Mouse (Mus musculus) liver, adult 2 months (tissue): ENCODE results near the gene Trank1. TPM values are rescaled to one million over a fixed set of nuclear protein-coding genes. Genes with fewer than 3 reads are reported as not detected.

Experiments used
- DNase-seq: peaks from one replicate; pipeline ENCODE4 v3.0.0-alpha.2; 2011; ENCODE audit warnings: low read depth, low spot score; ENCODE audit errors: extremely low read depth
- H3K27ac ChIP-seq: fragments of 200-500 bp; replicated peaks from 2 replicates; pipeline ENCODE4 v1.5.1; 2012; ENCODE audit warnings: low read depth, mild to moderate bottlenecking, control low read depth, inconsistent platforms, low read length; ENCODE audit not compliant: insufficient read depth
- H3K27me3 ChIP-seq: fragments of 200-500 bp; 2 replicates; pipeline ENCODE4 v1.6.1; 2012; ENCODE audit warnings: mild to moderate bottlenecking, moderate library complexity, low read length, inconsistent platforms; ENCODE audit not compliant: control insufficient read depth, insufficient read depth
- H3K36me3 ChIP-seq: fragments of 200-500 bp; 2 replicates; pipeline ENCODE4 v1.6.1; 2012; ENCODE audit warnings: low read length, inconsistent platforms; ENCODE audit not compliant: control insufficient read depth, insufficient read depth
- H3K4me1 ChIP-seq: fragments of 200-500 bp; 2 replicates; pipeline ENCODE4 v1.6.1; 2011; ENCODE audit warnings: low read length; ENCODE audit not compliant: control insufficient read depth, insufficient read depth
- H3K4me3 ChIP-seq: fragments of 200-500 bp; 2 replicates; pipeline ENCODE4 v1.5.1; 2011; ENCODE audit warnings: low read depth, mild to moderate bottlenecking, control low read depth, low read length, moderate library complexity; ENCODE audit not compliant: insufficient read depth
- H3K79me2 ChIP-seq: fragments of 200-500 bp; 2 replicates; pipeline ENCODE4 v1.6.1; 2012; ENCODE audit warnings: inconsistent platforms, mild to moderate bottlenecking, low read length, moderate library complexity; ENCODE audit not compliant: control insufficient read depth, insufficient read depth
- H3K9ac ChIP-seq: fragments of 200-500 bp; 2 replicates; pipeline ENCODE4 v1.6.1; 2012; ENCODE audit warnings: low read depth, mild to moderate bottlenecking, control low read depth, inconsistent platforms, low read length
- CTCF ChIP-seq: fragments of 200-500 bp; IDR thresholded peaks from 2 replicates; pipeline ENCODE4 v1.5.1; 2011; ENCODE audit warnings: low read depth, low read length, control low read depth
- POLR2A ChIP-seq: fragments of 200-500 bp; IDR thresholded peaks from 2 replicates; pipeline ENCODE4 v1.6.1; 2011; ENCODE audit warnings: low read length, control low read depth; ENCODE audit not compliant: insufficient read depth; ENCODE audit errors: extremely low read depth
- WGBS: fragments of 180-500 bp; shearing (Covaris S2); methylation state at CpG from one replicate; pipeline ENCODE4 v1.1.7; 2018; 5-methylcytosine and 5-hydroxymethylcytosine counted together
- polyA plus RNA-seq: library from polyadenylated mRNA; depleted of rRNA; stranded (reverse); fragments of >200 nt; gene quantifications from 2 replicates; pipeline ENCODE4 v1.2.3, GENCODE M21; 2012
- total RNA-seq: library from RNA; depleted of rRNA; stranded (reverse); fragments of >200 nt; gene quantifications from 2 replicates; pipeline ENCODE4 v1.2.3, GENCODE M21; 2014

Trank1 gene
- total and polyA plus RNA-seq, 2 experiments = under 0.01 TPM; not detected in 1

DNA sequence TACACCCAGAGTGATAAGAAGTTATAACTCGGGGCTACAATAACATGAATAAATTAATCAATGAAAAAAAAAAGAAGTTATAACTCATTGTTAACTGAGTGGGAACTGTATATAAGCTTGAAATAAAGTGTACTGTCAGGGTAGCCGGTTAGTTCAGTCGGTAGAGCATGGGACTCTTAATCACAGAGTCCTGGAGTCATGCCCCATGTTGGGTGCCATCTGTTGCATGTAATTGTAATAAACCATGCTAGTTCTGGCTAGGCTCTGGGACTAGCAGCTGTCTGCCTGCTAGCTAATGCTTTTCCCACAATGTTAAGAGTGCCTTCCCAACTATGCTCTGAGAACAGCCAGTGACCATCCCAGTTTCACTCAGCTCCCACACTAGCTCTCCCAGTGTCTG, 60.5 kb downstream of the Trank1 start:
- no peak for DNase-seq
- WGBS = 91% methylated on average over 3 of the region's 3 CpGs
- no peaks in the 10 kb centered on the region for H3K4me1 ChIP-seq
- no peak overlapping the region for H3K4me3 ChIP-seq
- no peaks in the 10 kb centered on the region for H3K79me2 ChIP-seq
- H3K27ac ChIP-seq = no peak overlapping the region
- no peak for TF ChIP-seq POLR2A
- no peak for TF ChIP-seq CTCF
- no peaks in the 10 kb centered on the region for H3K27me3 ChIP-seq
- H3K9ac ChIP-seq = no peak overlapping the region
- no peaks in the 10 kb centered on the region for H3K36me3 ChIP-seq

DNA sequence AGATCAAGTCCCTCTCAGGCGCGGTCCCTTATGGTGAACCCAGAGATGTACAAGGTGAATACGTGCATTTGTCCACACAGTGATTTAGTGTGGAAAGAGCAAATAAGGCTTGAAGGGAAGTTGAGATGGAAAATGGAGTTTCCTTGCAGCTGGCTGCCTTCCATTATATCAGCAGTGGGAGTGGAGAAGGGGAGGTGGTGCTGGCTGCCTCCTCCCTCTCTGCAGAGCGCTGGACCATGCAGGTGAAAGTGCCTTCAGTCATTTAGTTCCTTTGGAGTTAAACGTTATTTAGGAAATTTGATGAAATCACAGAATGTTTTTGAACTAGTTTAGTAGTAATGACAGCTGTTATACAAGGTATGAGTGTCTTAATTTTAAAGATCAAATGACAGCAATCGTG, 66.3 kb downstream of the Trank1 start:
- TF ChIP-seq CTCF = no peak
- no peak for TF ChIP-seq POLR2A
- H3K4me1 ChIP-seq = no peaks in the 10 kb centered on the region
- no peaks in the 10 kb centered on the region for H3K27me3 ChIP-seq
- WGBS = 81% methylated on average over 6 of the region's 6 CpGs
- no peak overlapping the region for H3K9ac ChIP-seq
- no peak overlapping the region for H3K4me3 ChIP-seq
- no peak for DNase-seq
- H3K36me3 ChIP-seq = no peaks in the 10 kb centered on the region
- no peak overlapping the region for H3K27ac ChIP-seq
- H3K79me2 ChIP-seq = no peaks in the 10 kb centered on the region

DNA sequence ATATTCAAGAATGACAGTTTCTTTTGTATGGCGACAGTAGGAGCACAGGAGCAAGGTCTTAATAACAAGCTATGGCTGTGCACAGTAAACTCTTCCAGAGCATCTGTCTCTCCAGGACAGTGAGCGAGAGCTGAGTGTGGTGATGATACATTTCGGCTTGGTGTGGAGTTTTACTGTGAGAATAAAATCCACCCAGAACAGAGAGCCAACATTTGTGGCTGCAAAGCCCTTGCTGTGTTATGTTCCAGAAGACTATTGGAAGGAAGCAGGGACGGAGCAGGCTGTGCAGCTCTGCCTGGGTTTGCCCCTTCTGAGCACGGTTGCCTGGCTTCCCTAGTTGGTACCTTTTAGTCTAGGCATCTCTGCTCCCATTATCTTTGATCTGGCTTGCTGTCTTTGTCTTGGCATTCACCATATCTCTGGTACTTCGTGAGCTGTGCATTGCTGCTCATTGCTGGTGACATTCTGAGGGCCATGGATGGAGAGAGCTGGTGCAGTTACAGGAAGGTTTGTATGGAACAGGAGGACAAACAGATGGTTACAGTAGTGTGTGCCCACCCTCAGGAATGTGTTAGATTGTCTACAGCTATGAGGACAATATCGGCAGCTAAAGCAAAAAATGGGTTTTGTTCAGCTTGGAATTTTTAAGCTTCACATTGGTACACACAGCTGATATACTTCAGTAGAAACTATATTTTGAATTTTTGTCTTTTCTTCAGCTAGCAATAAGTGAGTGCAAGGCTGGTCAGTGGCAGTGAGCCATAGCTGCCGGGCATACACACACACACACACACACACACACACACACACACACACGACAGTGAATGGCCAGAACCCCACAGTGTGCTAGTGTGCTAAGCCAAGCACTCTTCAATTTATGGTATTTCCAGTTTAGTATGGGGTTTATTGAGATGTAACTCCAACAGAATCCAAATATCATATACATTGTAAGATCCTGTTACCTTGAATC, 69.8 kb downstream of the Trank1 start:
- H3K27me3 ChIP-seq = no peaks in the 10 kb centered on the region
- no peak overlapping the region for H3K27ac ChIP-seq
- H3K4me1 ChIP-seq = no peaks in the 10 kb centered on the region
- TF ChIP-seq POLR2A (no peak), CTCF (no peak)
- H3K9ac ChIP-seq = no peak overlapping the region
- no peaks in the 10 kb centered on the region for H3K36me3 ChIP-seq
- H3K79me2 ChIP-seq = no peaks in the 10 kb centered on the region
- H3K4me3 ChIP-seq = no peak overlapping the region
- WGBS = 86% methylated on average over 9 of the region's 9 CpGs
- no peak for DNase-seq

DNA sequence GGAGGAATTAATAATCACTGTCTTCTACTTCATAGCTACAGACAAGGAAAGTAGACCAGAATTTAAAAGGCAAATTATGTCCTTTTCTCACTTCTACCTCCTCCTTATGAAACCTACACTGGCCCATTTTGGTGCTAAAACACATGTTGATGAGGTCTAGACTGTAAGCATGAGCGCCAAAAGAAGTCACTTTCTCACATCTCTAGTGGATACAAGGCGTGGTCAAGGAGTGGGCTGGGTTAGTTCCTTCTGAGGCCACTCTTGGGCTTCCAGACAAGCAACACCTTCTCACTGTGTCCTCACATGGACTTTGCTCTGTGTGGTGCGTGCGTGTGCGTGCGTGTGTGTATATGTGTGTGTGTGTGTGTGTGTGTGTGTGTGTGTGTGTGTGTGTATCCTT, 70.9 kb downstream of the Trank1 start:
- no peaks in the 10 kb centered on the region for H3K36me3 ChIP-seq
- WGBS = 90% methylated on average over 6 of the region's 6 CpGs
- no peaks in the 10 kb centered on the region for H3K79me2 ChIP-seq
- no peak overlapping the region for H3K9ac ChIP-seq
- H3K4me3 ChIP-seq = no peak overlapping the region
- TF ChIP-seq CTCF (no peak), POLR2A (no peak)
- H3K4me1 ChIP-seq = no peaks in the 10 kb centered on the region
- no peak for DNase-seq
- H3K27ac ChIP-seq = no peak overlapping the region
- no peaks in the 10 kb centered on the region for H3K27me3 ChIP-seq

DNA sequence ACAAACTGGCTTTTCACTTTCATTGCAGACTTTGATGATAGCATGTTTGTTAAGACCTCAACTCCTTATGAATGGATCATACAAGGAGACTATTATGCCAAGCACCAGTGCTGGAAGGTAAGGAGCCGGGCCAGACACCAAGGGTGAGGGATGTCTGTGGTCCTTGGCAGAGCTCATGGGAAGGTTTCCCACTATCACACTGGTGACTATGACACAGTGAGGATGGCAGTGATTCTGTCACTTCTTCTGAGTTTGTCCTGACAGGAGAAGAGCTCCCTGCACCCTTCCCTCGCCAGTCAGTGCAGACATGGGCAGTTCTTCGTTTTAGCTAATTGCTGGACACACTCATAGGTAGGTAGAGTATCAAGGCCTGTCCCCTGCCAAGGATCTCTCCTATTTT, 71.5 kb downstream of the Trank1 start:
- 86% methylated on average over 3 of the region's 3 CpGs for WGBS
- H3K4me3 ChIP-seq = no peak overlapping the region
- no peaks in the 10 kb centered on the region for H3K79me2 ChIP-seq
- no peaks in the 10 kb centered on the region for H3K36me3 ChIP-seq
- no peak overlapping the region for H3K27ac ChIP-seq
- no peak for DNase-seq
- H3K4me1 ChIP-seq = no peaks in the 10 kb centered on the region
- no peak overlapping the region for H3K9ac ChIP-seq
- no peak for TF ChIP-seq CTCF
- no peak for TF ChIP-seq POLR2A
- no peaks in the 10 kb centered on the region for H3K27me3 ChIP-seq

DNA sequence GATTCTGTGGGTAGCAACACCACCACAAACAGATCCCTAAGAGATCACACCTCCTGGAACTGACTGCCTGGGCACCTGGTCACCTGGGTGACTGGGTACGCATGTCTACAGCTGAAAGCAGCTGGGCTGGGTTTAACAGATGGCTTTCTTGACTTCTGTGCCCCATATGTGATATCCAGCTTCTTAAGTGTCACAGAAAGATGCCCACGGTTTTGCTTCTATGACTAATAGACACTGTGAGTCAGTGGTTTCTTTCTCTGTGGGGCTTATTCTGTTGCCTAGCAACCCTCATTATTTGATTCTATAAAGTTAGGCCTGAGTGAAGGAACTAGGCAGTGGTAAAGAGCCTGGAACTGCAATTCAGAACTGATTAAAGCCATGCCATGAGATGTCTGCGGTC, 72.2 kb downstream of the Trank1 start:
- Histone ChIP-seq H3K27ac (no peak overlapping the region), H3K27me3 (no peaks in the 10 kb centered on the region), H3K4me3 (no peak overlapping the region), H3K36me3 (no peaks in the 10 kb centered on the region), H3K9ac (no peak overlapping the region), H3K79me2 (no peaks in the 10 kb centered on the region), H3K4me1 (no peaks in the 10 kb centered on the region)
- 91% methylated on average over 3 of the region's 3 CpGs for WGBS
- TF ChIP-seq POLR2A (no peak), CTCF (no peak)
- DNase-seq = no peak
